Mouse (Mus musculus): ENCODE results near the gene Lhx5. TPM values are rescaled to one million over a fixed set of nuclear protein-coding genes. Genes with fewer than 3 reads are reported as not detected.

The Lhx5 gene
- polyA plus RNA-seq (2014; fragmentation: Nextera tagmentation; extraction: Ambion mirVana): 36.1 and 41.6 TPM in 2 replicates

DNA sequence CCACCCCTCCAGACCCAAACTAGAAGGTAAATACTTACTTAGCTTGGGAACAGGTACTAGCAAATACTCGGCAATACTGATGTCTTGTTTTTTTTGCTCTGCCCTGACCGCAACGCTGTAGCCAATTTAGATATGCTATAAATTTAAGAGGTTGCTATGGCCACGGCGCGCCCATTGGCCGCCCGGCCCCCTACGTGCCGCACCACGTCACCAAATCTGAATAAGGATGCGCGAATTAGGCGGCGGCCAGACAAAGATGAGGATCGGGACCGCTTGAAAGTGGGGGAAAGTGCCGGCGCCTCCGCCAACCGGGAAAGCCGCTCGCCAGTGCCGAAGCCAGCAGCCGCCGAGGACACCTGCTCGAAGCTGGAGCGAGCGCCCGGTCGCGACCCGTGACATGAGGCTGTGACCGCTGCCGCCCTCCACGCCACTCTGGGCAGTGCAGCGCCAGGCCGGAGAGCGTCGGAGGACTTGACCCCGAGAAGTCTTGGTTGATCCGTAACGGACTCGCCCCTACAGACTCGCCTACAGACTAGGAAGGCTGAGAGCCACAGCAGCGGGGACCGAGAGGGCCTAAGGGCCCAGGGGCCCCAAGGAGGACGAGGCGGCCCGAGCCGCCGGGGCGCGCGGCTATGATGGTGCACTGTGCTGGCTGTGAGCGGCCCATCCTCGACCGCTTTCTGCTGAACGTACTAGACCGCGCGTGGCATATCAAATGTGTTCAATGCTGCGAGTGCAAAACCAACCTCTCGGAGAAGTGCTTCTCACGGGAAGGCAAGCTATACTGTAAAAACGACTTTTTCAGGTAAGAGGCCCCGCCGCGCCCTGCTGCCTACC is at the start of gene Lhx5:
Gene Lhx5, plus strand, starts transcription at position 51 of the 837 bp plus-strand sequence.
- Histone ChIP-seq H3K27me3 (ENCODE audit: control insufficient read depth, insufficient read depth, low read length) (peaks cover 91% of the 10 kb centered on the region), H3K27ac (ENCODE audit: low read depth, low read length) (peak within 1 kb of the TSS; percentile 82), H3K9ac (ENCODE audit: low read depth, low read length) (peak within 1 kb of the TSS; percentile 75), H3K36me3 (ENCODE audit: control insufficient read depth, insufficient read depth, low read length) (no peaks in the 10 kb centered on the region), H3K4me2 (replicated peaks; ENCODE audit: low read depth, low read length) (peak within 1 kb of the TSS; percentile 19), H3K9me3 (ENCODE audit: control insufficient read depth, low read length) (no peaks in the 10 kb centered on the region), H3K4me1 (replicated peaks; ENCODE audit: control insufficient read depth, insufficient read depth, low read length) (peaks cover 4% of the 10 kb centered on the region; the same call in 1 of the 2 replicates), H3K4me3 (ENCODE audit: low read depth, low read length) (peak within 1 kb of the TSS; percentile 54)
- peak; percentile 58 for ATAC-seq (ENCODE audit: low FRiP score)
- DNase-seq (ENCODE audit: low spot score): peak; percentile 75
- under 1% methylated on average over 68 of the region's 69 CpGs for WGBS

GRCm38 (mm10) chr5:120386361-120386760 is 45.1 kb upstream of the Lhx5 start:
- no peak overlapping the region for H3K4me2 ChIP-seq (replicated peaks; ENCODE audit: low read depth, low read length)
- DNase-seq (ENCODE audit: low spot score) (no peak), ATAC-seq (ENCODE audit: low FRiP score) (no peak)
- no peak overlapping the region for H3K9ac ChIP-seq (ENCODE audit: low read depth, low read length)
- H3K27ac ChIP-seq (ENCODE audit: low read depth, low read length): no peak overlapping the region
- H3K4me3 ChIP-seq (ENCODE audit: low read depth, low read length): no peak overlapping the region
- no peaks in the 10 kb centered on the region for H3K36me3 ChIP-seq (ENCODE audit: control insufficient read depth, insufficient read depth, low read length)
- 80% methylated on average over 4 of the region's 4 CpGs for WGBS
- 0 out of 2 replicates have a peak, but pooled peaks cover 2% of the 10 kb centered on the region for H3K27me3 ChIP-seq (ENCODE audit: control insufficient read depth, insufficient read depth, low read length)
- no peaks in the 10 kb centered on the region for H3K9me3 ChIP-seq (ENCODE audit: control insufficient read depth, low read length)
- no peaks in the 10 kb centered on the region for H3K4me1 ChIP-seq (replicated peaks; ENCODE audit: control insufficient read depth, insufficient read depth, low read length)

- H3K36me3 ChIP-seq (ENCODE audit: control insufficient read depth, insufficient read depth, low read length): no peaks in the 10 kb centered on the region
- 26% methylated on average over 9 of the region's 9 CpGs for WGBS
- H3K9ac ChIP-seq (ENCODE audit: low read depth, low read length): no peak overlapping the region
- H3K4me1 ChIP-seq (replicated peaks; ENCODE audit: control insufficient read depth, insufficient read depth, low read length): no peaks in the 10 kb centered on the region; the same call in 1 of the 2 replicates
- H3K27me3 ChIP-seq (ENCODE audit: control insufficient read depth, insufficient read depth, low read length): 0 out of 2 replicates have a peak, but pooled peaks cover 2% of the 10 kb centered on the region
- H3K4me3 ChIP-seq (ENCODE audit: low read depth, low read length): no peak overlapping the region
- H3K9me3 ChIP-seq (ENCODE audit: control insufficient read depth, low read length): no peaks in the 10 kb centered on the region
- DNase-seq (ENCODE audit: low spot score): no peak
- H3K27ac ChIP-seq (ENCODE audit: low read depth, low read length): no peak overlapping the region
- ATAC-seq (ENCODE audit: low FRiP score): no peak
- no peak overlapping the region for H3K4me2 ChIP-seq (replicated peaks; ENCODE audit: low read depth, low read length)
Observed at GRCm38 (mm10) chr5:120388765-120389164, 42.7 kb upstream of the Lhx5 start.

GRCm38 (mm10) chr5:120389973-120390372 is 41.5 kb upstream of the Lhx5 start:
- Histone ChIP-seq H3K27me3 (ENCODE audit: control insufficient read depth, insufficient read depth, low read length) (0 out of 2 replicates have a peak, but pooled peaks cover 2% of the 10 kb centered on the region), H3K4me3 (ENCODE audit: low read depth, low read length) (no peak overlapping the region), H3K36me3 (ENCODE audit: control insufficient read depth, insufficient read depth, low read length) (no peaks in the 10 kb centered on the region), H3K4me1 (replicated peaks; ENCODE audit: control insufficient read depth, insufficient read depth, low read length) (peaks cover 5% of the 10 kb centered on the region; the same call in 1 of the 2 replicates), H3K9me3 (ENCODE audit: control insufficient read depth, low read length) (no peaks in the 10 kb centered on the region), H3K9ac (ENCODE audit: low read depth, low read length) (no peak overlapping the region), H3K4me2 (replicated peaks; ENCODE audit: low read depth, low read length) (no peak overlapping the region), H3K27ac (ENCODE audit: low read depth, low read length) (no peak overlapping the region)
- ATAC-seq (ENCODE audit: low FRiP score) (no peak), DNase-seq (ENCODE audit: low spot score) (no peak)
- WGBS: 80% methylated on average over 2 of the region's 2 CpGs

GRCm38 (mm10) chr5:120393871-120394667 is 37.4 kb upstream of the Lhx5 start:
- Histone ChIP-seq H3K4me3 (ENCODE audit: low read depth, low read length) (no peak overlapping the region), H3K9ac (ENCODE audit: low read depth, low read length) (no peak overlapping the region), H3K9me3 (ENCODE audit: control insufficient read depth, low read length) (no peaks in the 10 kb centered on the region), H3K27ac (ENCODE audit: low read depth, low read length) (peak overlapping the region; percentile 84), H3K36me3 (ENCODE audit: control insufficient read depth, insufficient read depth, low read length) (no peaks in the 10 kb centered on the region), H3K27me3 (ENCODE audit: control insufficient read depth, insufficient read depth, low read length) (peaks cover 7% of the 10 kb centered on the region; the same call in 1 of the 2 replicates), H3K4me1 (replicated peaks; ENCODE audit: control insufficient read depth, insufficient read depth, low read length) (peaks cover 5% of the 10 kb centered on the region; the same call in 1 of the 2 replicates), H3K4me2 (replicated peaks; ENCODE audit: low read depth, low read length) (no peak overlapping the region; the same call in 1 of the 2 replicates)
- WGBS: 8% methylated on average over 24 of the region's 25 CpGs
- ATAC-seq (ENCODE audit: low FRiP score): peak; percentile 91
- DNase-seq (ENCODE audit: low spot score): peak; percentile 73

GRCm38 (mm10) chr5:120397988-120398387 is 33.5 kb upstream of the Lhx5 start:
- Histone ChIP-seq H3K4me3 (ENCODE audit: low read depth, low read length) (no peak overlapping the region), H3K4me1 (replicated peaks; ENCODE audit: control insufficient read depth, insufficient read depth, low read length) (peaks cover 5% of the 10 kb centered on the region; the same call in 1 of the 2 replicates), H3K4me2 (replicated peaks; ENCODE audit: low read depth, low read length) (no peak overlapping the region), H3K9me3 (ENCODE audit: control insufficient read depth, low read length) (no peaks in the 10 kb centered on the region), H3K36me3 (ENCODE audit: control insufficient read depth, insufficient read depth, low read length) (no peaks in the 10 kb centered on the region), H3K27ac (ENCODE audit: low read depth, low read length) (peak overlapping the region; percentile 18; the same call in 1 of the 2 replicates), H3K27me3 (ENCODE audit: control insufficient read depth, insufficient read depth, low read length) (peaks cover 10% of the 10 kb centered on the region; the same call in 1 of the 2 replicates), H3K9ac (ENCODE audit: low read depth, low read length) (no peak overlapping the region)
- 3% methylated on average over 13 of the region's 13 CpGs for WGBS
- DNase-seq (ENCODE audit: low spot score) (peak; percentile 50), ATAC-seq (ENCODE audit: low FRiP score) (no peak)

DNA sequence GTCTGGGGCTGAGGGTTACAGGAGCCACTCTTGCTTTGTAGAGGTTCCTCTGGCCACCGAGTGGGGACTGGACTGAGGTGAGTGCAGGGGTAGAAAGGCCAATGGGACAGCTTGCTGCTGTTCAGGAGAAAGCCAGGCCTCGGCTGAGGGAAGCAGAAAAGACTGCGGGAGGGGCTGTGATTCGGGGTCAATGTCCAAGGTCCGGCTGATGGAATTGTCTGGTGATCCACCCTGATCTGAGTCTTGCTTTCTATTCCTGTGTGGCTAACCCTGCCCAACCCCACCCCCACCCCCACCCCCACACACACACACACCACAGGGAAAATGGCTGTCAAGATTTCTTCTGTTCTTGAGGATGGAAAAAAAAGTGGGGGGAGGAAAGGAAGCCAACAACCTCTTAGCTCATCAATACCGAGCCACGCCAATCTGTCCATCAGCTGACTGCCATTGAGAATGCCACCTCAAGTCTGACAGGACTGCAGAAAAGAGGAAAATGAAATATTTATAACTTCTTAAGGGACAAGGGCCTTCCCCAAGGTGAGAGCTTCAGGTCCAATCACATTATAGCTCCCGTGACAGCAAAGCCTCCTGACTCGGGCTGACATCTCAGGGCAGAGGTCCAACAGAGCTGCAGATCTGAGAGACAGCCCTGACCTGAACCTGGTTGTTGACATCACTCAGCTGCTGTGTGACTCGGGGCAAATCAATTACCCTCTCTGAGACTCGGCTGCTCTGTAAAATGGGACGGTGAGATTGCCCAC is 26.5 kb upstream of the Lhx5 start:
- DNase-seq (ENCODE audit: low spot score): no peak
- 84% methylated on average over 12 of the region's 12 CpGs for WGBS
- Histone ChIP-seq H3K4me3 (ENCODE audit: low read depth, low read length) (no peak overlapping the region), H3K4me1 (replicated peaks; ENCODE audit: control insufficient read depth, insufficient read depth, low read length) (peaks cover 3% of the 10 kb centered on the region; the same call in 1 of the 2 replicates), H3K27ac (ENCODE audit: low read depth, low read length) (no peak overlapping the region), H3K27me3 (ENCODE audit: control insufficient read depth, insufficient read depth, low read length) (peaks cover 12% of the 10 kb centered on the region), H3K36me3 (ENCODE audit: control insufficient read depth, insufficient read depth, low read length) (no peaks in the 10 kb centered on the region), H3K9me3 (ENCODE audit: control insufficient read depth, low read length) (no peaks in the 10 kb centered on the region), H3K9ac (ENCODE audit: low read depth, low read length) (no peak overlapping the region), H3K4me2 (replicated peaks; ENCODE audit: low read depth, low read length) (no peak overlapping the region)
- no peak for ATAC-seq (ENCODE audit: low FRiP score)

- no peak overlapping the region for H3K4me2 ChIP-seq (replicated peaks; ENCODE audit: low read depth, low read length)
- H3K27ac ChIP-seq (ENCODE audit: low read depth, low read length): peak overlapping the region; percentile 86
- H3K4me1 ChIP-seq (replicated peaks; ENCODE audit: control insufficient read depth, insufficient read depth, low read length): peaks cover 3% of the 10 kb centered on the region; the same call in 1 of the 2 replicates
- H3K36me3 ChIP-seq (ENCODE audit: control insufficient read depth, insufficient read depth, low read length): no peaks in the 10 kb centered on the region
- peaks cover 4% of the 10 kb centered on the region; the same call in 1 of the 2 replicates for H3K9me3 ChIP-seq (ENCODE audit: control insufficient read depth, low read length)
- no peak overlapping the region for H3K9ac ChIP-seq (ENCODE audit: low read depth, low read length)
- peaks cover 25% of the 10 kb centered on the region for H3K27me3 ChIP-seq (ENCODE audit: control insufficient read depth, insufficient read depth, low read length)
- 76% methylated on average over 14 of the region's 14 CpGs for WGBS
- DNase-seq (ENCODE audit: low spot score): no peak
- peak; percentile 43 for ATAC-seq (ENCODE audit: low FRiP score)
- no peak overlapping the region for H3K4me3 ChIP-seq (ENCODE audit: low read depth, low read length)
Observed at GRCm38 (mm10) chr5:120408933-120409332, 22.6 kb upstream of the Lhx5 start.

Data from hindbrain, embryonic 11.5 days (tissue).